Mouse (Mus musculus): Measurements from ENCODE around the gene Olfr1265.

DNA sequence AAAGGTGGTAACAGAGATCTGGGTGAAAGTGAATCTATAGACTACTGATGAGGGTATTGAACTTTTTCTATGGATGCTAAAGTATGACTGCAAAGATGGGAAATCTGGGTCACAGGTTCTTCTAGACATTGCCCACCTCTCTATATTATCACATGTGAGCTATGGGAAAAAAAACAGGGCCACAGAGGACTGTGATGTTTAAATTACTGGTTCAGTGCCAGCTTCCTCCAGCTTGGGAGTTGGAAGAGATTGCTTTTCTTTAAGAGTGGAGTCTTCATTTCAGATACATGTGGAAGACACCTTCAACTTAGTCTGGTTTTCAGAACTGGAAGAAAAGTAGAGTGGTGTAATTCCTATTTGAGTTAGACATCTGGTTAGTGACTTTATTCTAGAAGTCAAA lies at the start of gene Olfr1265:
- no peak for TF ChIP-seq CTCF (conservative IDR thresholded peaks at IDR 0.05; ENCODE audit: insufficient read depth, insufficient read length, low read depth, low read length)
- no peak for TF ChIP-seq POLR2A (IDR thresholded peaks at IDR 0.05; ENCODE audit: low read depth, low read length)

Data from kidney, adult 2 months (tissue).